8 mouse cellular contexts compared by ENCODE assay signal in genomic region chr17:34205746-34206176, GRCm38 (mm10). TPM values are rescaled to one million over a fixed set of nuclear protein-coding genes. Genes with fewer than 3 reads are reported as not detected.
A peak's percentile ranks its signal among the peaks of the same experiment; 100 is the strongest.
DNase-seq lines count a peak whose midpoint lies in the region; ATAC-seq lines count a peak whose summit lies in the region.

No protein-coding gene starts in this region.

- peak overlapping the region; percentile 93 for H3K4me3 ChIP-seq in heart, embryonic 15.5 days
- peak overlapping the region; percentile 85 for H3K4me3 ChIP-seq in liver, embryonic 13.5 days (replicated peaks)

- 14% methylated on average over 9 of the region's 9 CpGs for WGBS in heart, embryonic 15.5 days
- 15% methylated on average over 9 of the region's 9 CpGs for WGBS in liver, embryonic 13.5 days (ENCODE audit: insufficient replicate concordance)

- H3K27ac ChIP-seq in heart, embryonic 15.5 days = peak overlapping the region; percentile 16; the same call in 1 of the 2 replicates
- peak overlapping the region; percentile 62; the same call in 1 of the 2 replicates for H3K27ac ChIP-seq in liver, embryonic 13.5 days

- peak overlapping the region; percentile 79; the same call in 1 of the 2 replicates for H3K9ac ChIP-seq in heart, embryonic 15.5 days
- H3K9ac ChIP-seq in liver, embryonic 13.5 days = peak overlapping the region; percentile 83

- no peak for DNase-seq in cerebellum, postnatal 25 days
- DNase-seq in testis, postnatal 10 days (ENCODE audit: low spot score) = peak; percentile 38
- no peak for DNase-seq in testis, postnatal 14 days (ENCODE audit: low spot score)
- peak; percentile 29 for DNase-seq in liver, embryonic 13.5 days
- DNase-seq in retina, embryonic 14.5 days (ENCODE audit: low spot score) = peak; percentile 58
- DNase-seq in frontal cortex, postnatal 25 days (ENCODE audit: low spot score in 2 of 2) = no peak

- peaks cover 11% of the 10 kb centered on the region for H3K4me1 ChIP-seq in heart, embryonic 15.5 days (replicated peaks)
- H3K4me1 ChIP-seq in liver, embryonic 13.5 days (replicated peaks) = peaks cover 28% of the 10 kb centered on the region

- H3K4me2 ChIP-seq in heart, embryonic 15.5 days = peak overlapping the region; percentile 98
- peak overlapping the region; percentile 88 for H3K4me2 ChIP-seq in liver, embryonic 13.5 days

- no peaks in the 10 kb centered on the region for H3K36me3 ChIP-seq in heart, embryonic 15.5 days
- H3K36me3 ChIP-seq in liver, embryonic 13.5 days = no peaks in the 10 kb centered on the region

- peaks cover 58% of the 10 kb centered on the region for H3K27me3 ChIP-seq in heart, embryonic 15.5 days
- H3K27me3 ChIP-seq in liver, embryonic 13.5 days = 0 out of 2 replicates have a peak, but pooled peaks cover 6% of the 10 kb centered on the region

- 0 out of 2 replicates have a peak, but pooled peaks have one; percentile 10 for ATAC-seq in cerebellum, adult (ENCODE audit: insufficient number of reproducible peaks, low FRiP score, low TSS enrichment)
- ATAC-seq in heart, embryonic 15.5 days (replicated peaks; ENCODE audit: insufficient number of reproducible peaks, insufficient read depth, low FRiP score, low read depth) = no peak
- ATAC-seq in liver, embryonic 13.5 days (ENCODE audit: low read depth) = peak; percentile 51

- no peaks in the 10 kb centered on the region for H3K9me3 ChIP-seq in heart, embryonic 15.5 days (replicated peaks)
- H3K9me3 ChIP-seq in liver, embryonic 13.5 days (replicated peaks) = 0 out of 2 replicates have a peak, but pooled peaks cover 4% of the 10 kb centered on the region

RNA-seq across cellular contexts. Expression of gene Tap2, which starts 2.4 kb away (rescaled TPM):
- polyA plus RNA-seq in heart, embryonic 15.5 days (2015; fragmentation: Nextera tagmentation; extraction: Ambion mirVana) = 5.3 and 13.7 TPM in 2 replicates
- polyA plus RNA-seq in liver, embryonic 13.5 days (2015; fragmentation: Nextera tagmentation; extraction: Ambion mirVana) = 5.7 and 6.1 TPM in 2 replicates

RNA-seq across cellular contexts. Expression of gene Psmb8, which starts 8.2 kb away (rescaled TPM):
- 6.3 and 50.4 TPM in 2 replicates for polyA plus RNA-seq in heart, embryonic 15.5 days (2015; fragmentation: Nextera tagmentation; extraction: Ambion mirVana)
- 15.3 and 18.0 TPM in 2 replicates for polyA plus RNA-seq in liver, embryonic 13.5 days (2015; fragmentation: Nextera tagmentation; extraction: Ambion mirVana)

RNA-seq across cellular contexts. Expression of gene Psmb9, which starts 18.2 kb away (rescaled TPM):
- 3.1 and 22.4 TPM in 2 replicates for polyA plus RNA-seq in heart, embryonic 15.5 days (2015; fragmentation: Nextera tagmentation; extraction: Ambion mirVana)
- polyA plus RNA-seq in liver, embryonic 13.5 days (2015; fragmentation: Nextera tagmentation; extraction: Ambion mirVana) = 6.6 and 7.7 TPM in 2 replicates

RNA-seq across cellular contexts. Expression of gene Tap1, which starts 18.4 kb away (rescaled TPM):
- polyA plus RNA-seq in heart, embryonic 15.5 days (2015; fragmentation: Nextera tagmentation; extraction: Ambion mirVana) = 2.4 and 8.0 TPM in 2 replicates
- 2.4 and 3.2 TPM in 2 replicates for polyA plus RNA-seq in liver, embryonic 13.5 days (2015; fragmentation: Nextera tagmentation; extraction: Ambion mirVana)

RNA-seq across cellular contexts. Expression of gene H2-Ob, which starts 32.9 kb away (rescaled TPM):
- polyA plus RNA-seq in heart, embryonic 15.5 days (2015; fragmentation: Nextera tagmentation; extraction: Ambion mirVana) = 0.14 and 0.30 TPM in 2 replicates
- 0.08 TPM in 1 of 2 replicates, not detected in the other for polyA plus RNA-seq in liver, embryonic 13.5 days (2015; fragmentation: Nextera tagmentation; extraction: Ambion mirVana)

Comparison
In these comparisons a context has a peak if more than half of its experiments do, and no peak if none do; other contexts are left out.
1. DNase-seq: peak in testis, postnatal 10 days (single experiment), liver, embryonic 13.5 days (single experiment) and retina, embryonic 14.5 days (single experiment); none in cerebellum, postnatal 25 days (0 of 2), testis, postnatal 14 days (single experiment) and frontal cortex, postnatal 25 days (0 of 2).